Mouse (Mus musculus) liver, embryonic 14.5 days (tissue): ENCODE measurements around the gene Diaph3.

Experiments
- CTCF ChIP-seq: IDR thresholded peaks from 2 replicates; pipeline ENCODE4 v1.5.1; 2016; ENCODE audit warnings: antibody characterized with exemption, low read depth, control low read depth
- EP300 ChIP-seq: IDR thresholded peaks from 2 replicates; pipeline ENCODE4 v1.6.1; 2016; ENCODE audit warnings: antibody characterized with exemption, low read depth

- TF ChIP-seq EP300 (no peak), CTCF (no peak)
Measured at GRCm38 (mm10) chr14:86844075-86844474, 297.0 kb downstream of the Diaph3 start.
